Mouse (Mus musculus) brain, embryonic 14.5 days (tissue): ENCODE data around the gene Nr1h3.

Experiments
- CTCF ChIP-seq: fragments of 200-500 bp; IDR thresholded peaks from 2 replicates; pipeline ENCODE4 v1.5.1; 2012; ENCODE audit warnings: inconsistent platforms, mild to moderate bottlenecking, moderate library complexity, borderline replicate concordance; ENCODE audit not compliant: insufficient read depth, insufficient read length; ENCODE audit errors: extremely low read depth
- POLR2A ChIP-seq: fragments of 200-500 bp; IDR thresholded peaks from 2 replicates; pipeline ENCODE4 v1.6.1; 2012; ENCODE audit warnings: mild to moderate bottlenecking, inconsistent platforms, borderline replicate concordance; ENCODE audit not compliant: poor library complexity, insufficient read depth, insufficient read length, severe bottlenecking; ENCODE audit errors: extremely low read depth

DNA sequence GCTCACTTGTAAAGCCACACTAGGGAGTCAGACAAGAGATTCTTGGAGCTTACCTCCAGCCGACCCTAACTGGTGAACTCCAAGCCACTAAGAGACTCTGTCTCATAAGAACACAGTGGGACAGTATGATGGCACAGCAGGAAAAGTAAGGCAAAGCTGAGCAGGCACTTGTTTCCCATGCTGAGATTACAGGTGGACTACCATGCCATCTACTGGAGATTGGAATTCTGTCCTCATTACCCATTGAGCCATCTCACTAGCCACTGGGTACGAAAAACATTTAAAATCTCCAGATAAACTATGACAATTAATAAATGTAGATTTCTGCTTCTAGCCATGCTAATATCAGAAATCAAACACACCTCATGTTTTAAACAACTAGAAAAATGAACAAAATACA, 21.0 kb upstream of the Nr1h3 start:
- no peak for TF ChIP-seq POLR2A
- no peak for TF ChIP-seq CTCF
